Mouse (Mus musculus) duodenum, adult 2 months (tissue): ENCODE measurements around the gene Il11ra2. TPM values are rescaled to one million over a fixed set of nuclear protein-coding genes. Genes with fewer than 3 reads are reported as not detected.

Experiments used
- polyA plus RNA-seq: library from polyadenylated mRNA; depleted of rRNA; stranded (reverse); fragments of >200 nt; gene quantifications from 2 replicates; pipeline ENCODE4 v1.2.3, GENCODE M21; 2012; ENCODE audit warnings: low replicate concordance; rRNA removed

The Il11ra2 gene
- polyA plus RNA-seq = not detected in 2 replicates

DNA sequence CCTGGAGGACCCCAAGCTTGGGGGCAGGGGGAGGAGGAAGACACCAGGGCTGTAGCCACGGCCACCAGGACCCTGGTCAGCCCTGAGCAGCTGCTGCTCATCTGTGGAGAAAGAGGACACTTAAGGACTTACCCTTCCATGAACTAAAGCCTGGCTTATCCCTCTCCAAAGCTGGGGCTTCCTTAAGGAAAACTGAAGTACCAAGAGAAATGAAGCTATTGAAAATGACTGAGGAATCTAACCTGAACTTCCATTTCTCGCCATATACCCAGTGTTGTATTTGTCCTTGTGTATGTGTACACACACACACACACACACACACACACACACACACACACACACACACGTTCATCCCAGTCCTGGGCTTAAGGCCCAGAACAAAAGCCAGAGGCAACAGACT is at the start of gene Il11ra2:
Gene Il11ra2 (minus strand): TSS at position 101 of the 400 bp plus-strand sequence.

GRCm38 (mm10) chr4:42654951-42655350 is 6.7 kb downstream of the Il11ra2 start, which contains the start of gene Ccl27b:
Gene Ccl27b (plus strand): TSS chr4:42655251.

GRCm38 (mm10) chr4:42629419-42629818 is 32.3 kb downstream of the Il11ra2 start, which contains the start of gene Gm2564:
Gene Gm2564 (plus strand): TSS chr4:42629719.

DNA sequence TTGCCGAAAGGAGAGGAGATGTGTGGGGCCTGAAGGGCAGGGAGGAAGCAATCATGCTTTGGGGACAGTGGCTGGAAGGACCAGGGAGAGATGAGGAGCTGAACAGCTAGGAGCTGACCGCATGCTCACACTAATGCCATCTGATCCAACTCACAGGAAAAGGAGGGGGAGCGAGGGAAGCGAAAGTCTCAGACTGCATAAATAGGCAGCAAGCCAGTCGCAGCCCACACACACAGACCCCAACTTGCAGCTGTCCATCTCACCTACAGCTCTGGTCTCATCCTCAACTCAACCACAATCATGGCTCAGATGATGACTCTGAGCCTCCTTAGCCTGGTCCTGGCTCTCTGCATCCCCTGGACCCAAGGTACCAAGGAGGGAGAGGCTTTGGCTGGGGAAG is 49.8 kb downstream of the Il11ra2 start, which contains the start of gene Gm10591:
Gene Gm10591 (plus strand): TSS at position 301 of the 400 bp plus-strand sequence.

Other genes with a start within 250 kb of the Il11ra2 start
- not detected in 2 replicates for gene Gm21586, start 222.5 kb downstream of the Il11ra2 start, polyA plus RNA-seq
- gene Gm2163, start 195.1 kb downstream of the Il11ra2 start, polyA plus RNA-seq = not detected in 2 replicates
- not detected in 2 replicates for gene Fam205a2, start 133.7 kb downstream of the Il11ra2 start, polyA plus RNA-seq
- gene Gm10591, start 49.7 kb downstream of the Il11ra2 start, polyA plus RNA-seq = 1.1 TPM in 1 of 2 replicates, not detected in the other
- gene Gm2564, start 32.2 kb downstream of the Il11ra2 start, polyA plus RNA-seq = 0.41 and 1.3 TPM in 2 replicates
- gene Ccl27b, start 6.6 kb downstream of the Il11ra2 start, polyA plus RNA-seq = not detected in 2 replicates
- gene 4930578G10Rik, start 73.7 kb upstream of the Il11ra2 start, polyA plus RNA-seq = not detected in 2 replicates
- gene Ccl19, start 94.7 kb upstream of the Il11ra2 start, polyA plus RNA-seq = 3.9 and 8.2 TPM in 2 replicates
- gene Ccl21a, start 112.1 kb upstream of the Il11ra2 start, polyA plus RNA-seq = 25.7 and 25.8 TPM in 2 replicates
- not detected in 2 replicates for gene Fam205a1, start 192.0 kb upstream of the Il11ra2 start, polyA plus RNA-seq
- not detected in 2 replicates for gene Gm12394, start 194.9 kb upstream of the Il11ra2 start, polyA plus RNA-seq
- gene Fam205c, start 212.3 kb upstream of the Il11ra2 start, polyA plus RNA-seq = not detected in 2 replicates